Mouse (Mus musculus) forebrain, embryonic 14.5 days (tissue): ENCODE data around the gene Rdh7. TPM values are rescaled to one million over a fixed set of nuclear protein-coding genes. Genes with fewer than 3 reads are reported as not detected.
"Not testable (repeated sequence)": the region's sequence is repeated elsewhere in the genome, so short reads cannot be mapped to it uniquely, and the experiment has no call there.

Source experiments
- ATAC-seq: fragments of 200-750 bp; cut with Nextera tagmentation; 2 replicates; pipeline ENCODE4 v1.8.0; 2017; ENCODE audit warnings: mild to moderate bottlenecking, moderate library complexity
- DNase-seq: peaks from one replicate; pipeline ENCODE4 v3.0.0-alpha.2; 2015; ENCODE audit warnings: low spot score
- H3K27ac ChIP-seq: fragments of 300-500 bp; sonication (generic); 2 replicates; pipeline ENCODE4 v1.5.1; 2014; ENCODE audit warnings: low read depth, mild to moderate bottlenecking, control low read depth, low read length, moderate library complexity
- H3K27me3 ChIP-seq: fragments of 300-500 bp; sonication (generic); replicated peaks from 2 replicates; pipeline ENCODE4 v1.6.1; 2014; ENCODE audit warnings: low read length, control low read depth, mixed read lengths; ENCODE audit not compliant: control insufficient read depth, insufficient read depth
- H3K36me3 ChIP-seq: fragments of 300-500 bp; sonication (generic); 2 replicates; pipeline ENCODE4 v1.6.1; 2014; ENCODE audit warnings: low read length, control low read depth; ENCODE audit not compliant: control insufficient read depth, insufficient read depth
- H3K4me1 ChIP-seq: fragments of 300-500 bp; sonication (generic); 2 replicates; pipeline ENCODE4 v1.6.1; 2014; ENCODE audit warnings: antibody characterized with exemption, low read length, control low read depth; ENCODE audit not compliant: control insufficient read depth, insufficient read depth
- H3K4me2 ChIP-seq: fragments of 300-500 bp; sonication (generic); 2 replicates; pipeline ENCODE4 v1.6.1; 2014; ENCODE audit warnings: mild to moderate bottlenecking, control low read depth, low read length
- H3K4me3 ChIP-seq: fragments of 300-500 bp; sonication (generic); 2 replicates; pipeline ENCODE4 v1.5.1; 2014; ENCODE audit warnings: low read depth, low read length, control low read depth
- H3K9ac ChIP-seq: fragments of 300-500 bp; sonication (generic); 2 replicates; pipeline ENCODE4 v1.6.1; 2014; ENCODE audit warnings: mild to moderate bottlenecking, low read length, control low read depth, moderate library complexity
- H3K9me3 ChIP-seq: fragments of 300-500 bp; sonication (generic); replicated peaks from 2 replicates; pipeline ENCODE4 v1.6.1; 2016; ENCODE audit warnings: low read length, control low read depth, mixed read lengths; ENCODE audit not compliant: control insufficient read depth
- WGBS: fragments of 180-500 bp; shearing (Covaris S2); extraction: QIAGEN DNeasy Blood & Tissue Kit; methylation state at CpG from one replicate; pipeline ENCODE4 v1.1.7; 2014; 5-methylcytosine and 5-hydroxymethylcytosine counted together
- polyA plus RNA-seq: library from polyadenylated mRNA; unstranded; fragments of >200 nt; fragmentation: Nextera tagmentation; extraction: Ambion mirVana; gene quantifications from 2 replicates; pipeline ENCODE4 v1.2.1, GENCODE M21; 2014

Rdh7 gene
- polyA plus RNA-seq, 1 experiment from 2014 or later: not detected

DNA sequence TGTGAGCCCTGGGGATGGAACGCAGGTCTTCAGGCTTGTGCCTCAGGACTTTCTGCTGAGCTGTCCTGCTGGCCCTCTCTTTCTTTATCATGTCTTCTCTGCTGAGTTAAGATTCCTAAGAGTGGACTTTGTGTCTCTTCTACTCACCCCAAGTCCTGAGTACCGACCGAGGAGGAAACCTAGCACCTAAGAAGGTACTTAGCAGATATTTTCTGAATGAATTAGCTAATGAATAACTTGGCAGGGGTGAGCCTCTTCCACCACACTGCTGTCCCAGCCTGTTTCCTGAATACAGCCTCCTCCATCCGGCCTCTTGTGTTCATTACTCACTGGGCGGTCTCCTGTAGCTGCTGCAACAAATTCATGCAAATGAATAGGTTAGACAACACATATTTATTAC is 11.2 kb upstream of the Rdh7 start:
- no peak overlapping the region for H3K4me3 ChIP-seq
- H3K4me2 ChIP-seq: no peak overlapping the region
- no peaks in the 10 kb centered on the region for H3K27me3 ChIP-seq
- no peaks in the 10 kb centered on the region for H3K9me3 ChIP-seq
- no peaks in the 10 kb centered on the region for H3K4me1 ChIP-seq
- no peak overlapping the region for H3K9ac ChIP-seq
- no peaks in the 10 kb centered on the region for H3K36me3 ChIP-seq
- DNase-seq: no peak
- no peak overlapping the region for H3K27ac ChIP-seq
- 71% methylated on average over 5 of the region's 5 CpGs for WGBS
- no peak for ATAC-seq

DNA sequence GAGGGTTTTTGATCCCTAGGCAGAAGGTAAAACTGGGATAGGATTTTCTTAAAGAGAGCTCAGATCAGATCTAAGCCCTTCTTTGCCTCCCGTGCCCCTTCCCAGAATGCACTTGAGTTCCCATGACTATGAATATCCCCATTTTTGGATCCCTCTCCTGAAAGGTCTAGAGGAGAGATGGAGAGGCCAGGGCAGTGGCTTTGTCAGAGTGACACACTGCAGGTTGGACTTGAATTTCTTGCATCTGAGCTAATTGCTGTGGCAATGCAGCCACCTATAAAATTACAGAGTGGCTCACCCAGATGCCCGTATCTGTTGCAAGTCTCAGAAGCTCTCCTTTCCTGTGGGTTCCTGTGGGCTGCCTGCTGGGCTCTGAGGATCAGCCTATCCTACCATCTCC is 9.6 kb upstream of the Rdh7 start, which contains the start of gene Sdr9c7:
Sdr9c7 (plus strand) TSS at position 301 of the 400 bp plus-strand sequence.
- no peak within 1 kb of the TSS for H3K9ac ChIP-seq
- no peaks in the 10 kb centered on the region for H3K36me3 ChIP-seq
- no peak within 1 kb of the TSS for H3K4me2 ChIP-seq
- no peaks in the 10 kb centered on the region for H3K27me3 ChIP-seq
- DNase-seq (no peak), ATAC-seq (no peak)
- no peaks in the 10 kb centered on the region for H3K4me1 ChIP-seq
- H3K27ac ChIP-seq: no peak within 1 kb of the TSS
- H3K9me3 ChIP-seq: no peaks in the 10 kb centered on the region
- no peak within 1 kb of the TSS for H3K4me3 ChIP-seq
- 94% methylated on average over 2 of the region's 2 CpGs for WGBS

DNA sequence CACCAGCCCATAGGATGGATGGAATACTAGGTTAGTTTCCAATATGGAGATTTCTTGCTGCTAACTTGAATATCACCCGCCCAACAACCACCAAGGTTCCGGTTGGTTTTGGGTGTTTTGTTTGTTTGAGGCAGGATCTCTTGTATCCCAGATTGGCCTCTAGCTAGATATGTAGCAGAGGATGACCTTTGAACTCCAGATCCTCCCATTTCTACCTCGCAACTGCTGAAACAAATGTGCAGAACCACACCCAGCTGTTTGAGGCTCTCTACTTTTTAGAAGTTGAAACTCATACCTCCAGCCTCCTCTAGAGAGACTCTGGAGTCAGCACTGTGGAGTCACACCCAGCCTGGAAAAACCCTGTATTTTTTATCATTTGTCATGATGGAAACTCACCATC is 8.9 kb upstream of the Rdh7 start:
- DNase-seq (no peak), ATAC-seq (no peak)
- no peak overlapping the region for H3K9ac ChIP-seq
- H3K4me1 ChIP-seq: no peaks in the 10 kb centered on the region
- 92% methylated on average over 3 of the region's 3 CpGs for WGBS
- H3K27me3 ChIP-seq: no peaks in the 10 kb centered on the region
- no peaks in the 10 kb centered on the region for H3K9me3 ChIP-seq
- no peak overlapping the region for H3K4me2 ChIP-seq
- no peak overlapping the region for H3K4me3 ChIP-seq
- H3K27ac ChIP-seq: no peak overlapping the region
- H3K36me3 ChIP-seq: no peaks in the 10 kb centered on the region

- Histone ChIP-seq H3K36me3 (no peaks in the 10 kb centered on the region), H3K4me1 (no peaks in the 10 kb centered on the region), H3K9ac (no peak overlapping the region), H3K4me3 (no peak overlapping the region), H3K27ac (no peak overlapping the region), H3K9me3 (no peaks in the 10 kb centered on the region), H3K27me3 (no peaks in the 10 kb centered on the region), H3K4me2 (no peak overlapping the region)
- DNase-seq (no peak), ATAC-seq (no peak)
- 83% methylated on average over 5 of the region's 5 CpGs for WGBS
Measured at GRCm38 (mm10) chr10:127896705-127897104, 8.1 kb upstream of the Rdh7 start.

GRCm38 (mm10) chr10:127893163-127894022 is 4.8 kb upstream of the Rdh7 start:
- not testable (repeated sequence) for DNase-seq, H3K27me3 ChIP-seq, H3K36me3 ChIP-seq, H3K4me3 ChIP-seq, H3K27ac ChIP-seq, H3K4me2 ChIP-seq, H3K9me3 ChIP-seq, ATAC-seq, H3K4me1 ChIP-seq, H3K9ac ChIP-seq
- WGBS: 70% methylated on average over 5 of the region's 5 CpGs

DNA sequence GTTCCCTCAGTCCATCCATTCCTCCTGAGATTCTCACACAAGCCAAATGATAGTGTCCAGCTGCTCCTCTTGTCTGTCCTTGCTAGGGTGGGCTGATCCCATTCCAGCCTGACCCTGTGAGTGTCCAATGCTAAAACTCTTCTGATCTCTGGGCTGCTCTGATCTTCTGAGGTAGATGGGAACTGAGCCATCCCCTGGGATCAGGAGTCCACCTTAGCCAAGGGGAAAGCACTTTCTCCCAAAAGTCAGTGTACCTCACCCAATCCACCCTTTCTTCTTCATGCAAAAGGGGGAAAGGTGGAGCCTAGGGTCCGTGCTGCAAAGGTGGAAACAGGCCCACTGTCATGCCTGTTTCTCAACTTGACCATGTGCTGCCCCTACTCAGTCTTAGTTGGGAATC is 2.9 kb upstream of the Rdh7 start:
- H3K4me1 ChIP-seq: no peaks in the 10 kb centered on the region
- H3K27me3 ChIP-seq: no peaks in the 10 kb centered on the region
- no peaks in the 10 kb centered on the region for H3K36me3 ChIP-seq
- no peak overlapping the region for H3K27ac ChIP-seq
- WGBS: 59% methylated on average over 1 of the region's 1 CpGs
- no peak overlapping the region for H3K4me3 ChIP-seq
- ATAC-seq (no peak), DNase-seq (no peak)
- no peak overlapping the region for H3K9ac ChIP-seq
- no peak overlapping the region for H3K4me2 ChIP-seq
- no peaks in the 10 kb centered on the region for H3K9me3 ChIP-seq

DNA sequence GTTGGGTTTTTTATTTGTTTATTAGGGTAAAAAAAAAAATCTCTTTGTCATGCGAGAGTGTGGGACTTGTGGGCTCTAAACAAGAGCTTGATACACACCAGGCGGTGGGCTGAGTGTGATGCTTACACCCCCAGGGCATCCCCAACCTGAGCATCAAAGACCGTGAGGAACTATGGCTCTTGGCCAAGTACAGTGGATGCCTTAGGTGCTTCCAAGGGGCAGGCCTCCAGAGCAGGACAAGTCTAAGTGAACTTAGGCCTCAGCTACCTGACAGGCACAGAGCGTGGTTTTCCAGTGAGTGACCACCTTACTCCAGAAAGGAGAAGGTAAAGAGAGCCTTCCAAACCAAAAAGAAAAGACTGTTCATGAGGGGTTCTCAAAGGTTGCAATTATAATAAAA is 1.6 kb downstream of the Rdh7 start:
- no peaks in the 10 kb centered on the region for H3K27me3 ChIP-seq
- WGBS: 73% methylated on average over 4 of the region's 4 CpGs
- ATAC-seq: no peak
- no peaks in the 10 kb centered on the region for H3K4me1 ChIP-seq
- H3K4me3 ChIP-seq: no peak overlapping the region
- H3K4me2 ChIP-seq: no peak overlapping the region
- DNase-seq: no peak
- H3K9me3 ChIP-seq: no peaks in the 10 kb centered on the region
- H3K9ac ChIP-seq: no peak overlapping the region
- H3K27ac ChIP-seq: no peak overlapping the region
- no peaks in the 10 kb centered on the region for H3K36me3 ChIP-seq

- Histone ChIP-seq H3K9ac (no peak overlapping the region), H3K27me3 (no peaks in the 10 kb centered on the region), H3K27ac (no peak overlapping the region), H3K4me1 (no peaks in the 10 kb centered on the region), H3K36me3 (no peaks in the 10 kb centered on the region), H3K9me3 (no peaks in the 10 kb centered on the region), H3K4me3 (no peak overlapping the region), H3K4me2 (no peak overlapping the region)
- DNase-seq (no peak), ATAC-seq (no peak)
- WGBS: 90% methylated on average over 1 of the region's 1 CpGs
Measured at GRCm38 (mm10) chr10:127886551-127886950, 2.1 kb downstream of the Rdh7 start.

GRCm38 (mm10) chr10:127881041-127881440 is 7.6 kb downstream of the Rdh7 start:
- Histone ChIP-seq H3K4me3 (no peak overlapping the region), H3K27me3 (no peaks in the 10 kb centered on the region), H3K9ac (no peak overlapping the region), H3K36me3 (no peaks in the 10 kb centered on the region), H3K9me3 (no peaks in the 10 kb centered on the region), H3K4me2 (no peak overlapping the region), H3K27ac (no peak overlapping the region), H3K4me1 (no peaks in the 10 kb centered on the region)
- 69% methylated on average over 4 of the region's 4 CpGs for WGBS
- DNase-seq (no peak), ATAC-seq (no peak)
